Mouse (Mus musculus): ENCODE data around the gene Zfp961. TPM values are rescaled to one million over a fixed set of nuclear protein-coding genes. Genes with fewer than 3 reads are reported as not detected.
A peak's percentile ranks its signal among the peaks of the same experiment; 100 is the strongest.
"Not testable (repeated sequence)": the region's sequence is repeated elsewhere in the genome, so short reads cannot be mapped to it uniquely, and the experiment has no call there.

Zfp961 gene
- total RNA-seq (2021): 10 to 100 TPM; 12.6 to 13.8 TPM
- long read RNA-seq, experiment 1, partial matches to known transcripts: 0 of 3 reads
- long read RNA-seq, experiment 1, other reads (novel, unspliced or antisense): 0 of 3 reads
- long read RNA-seq, experiment 2, partial matches to known transcripts: 1 of 7 reads
- long read RNA-seq, experiment 2, other reads (novel, unspliced or antisense): 1 of 7 reads

GRCm38 (mm10) chr8:71950482-71951221 lies at the start of gene Zfp961:
Gene Zfp961, plus strand, starts transcription at chr8:71951038.
- peak; percentile 98 to 100 for DNase-seq (ENCODE audit: low spot score in 2 of 2)
- intact Hi-C loops (cut with DNase I): no loop called here

DNA sequence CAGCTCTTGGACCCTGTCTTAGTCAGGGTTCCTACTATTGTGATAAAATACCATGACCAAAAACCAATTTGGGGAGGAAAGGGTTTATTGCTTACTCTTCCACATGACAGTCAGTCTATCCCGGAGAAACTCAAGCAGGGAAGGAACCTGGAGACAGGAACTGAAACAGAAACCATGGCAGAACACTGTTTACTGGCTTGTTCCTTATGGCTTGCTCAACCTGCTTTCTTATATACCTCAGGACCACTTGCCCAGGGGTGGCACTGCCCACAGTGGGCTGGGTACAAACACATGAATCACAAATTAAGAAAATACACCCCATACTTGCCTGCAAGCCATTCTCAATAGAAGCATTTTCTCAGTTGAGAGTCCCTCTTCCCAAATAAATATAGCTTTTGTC lies 47.8 kb upstream of the Zfp961 start:
- intact Hi-C loops (cut with DNase I); DNase-seq (ENCODE audit: low spot score in 2 of 2): not testable (repeated sequence)

DNA sequence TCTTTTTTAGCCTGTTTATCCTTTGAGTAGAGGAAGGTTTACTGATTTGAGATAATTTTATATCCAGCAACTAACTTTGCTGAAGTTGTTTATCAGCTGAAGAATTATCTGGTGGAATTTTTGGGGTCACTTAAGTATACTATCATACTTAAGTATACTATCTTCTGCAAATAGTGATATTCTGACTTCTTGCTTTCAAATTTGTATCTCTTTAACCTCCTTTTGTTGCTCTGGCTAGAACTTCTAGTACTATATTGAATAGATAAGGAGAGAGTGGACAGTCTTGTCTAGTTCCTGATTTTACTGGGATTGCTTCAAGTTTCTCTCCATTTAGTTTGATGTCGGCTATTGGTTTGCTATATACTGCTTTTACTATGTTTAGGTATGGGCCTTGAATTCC lies 44.0 kb upstream of the Zfp961 start:
- intact Hi-C loops (cut with DNase I): no loop called here
- DNase-seq (ENCODE audit: low spot score in 2 of 2): no peak

- peak in 1 of 2 experiments; percentile 3 for DNase-seq (ENCODE audit: low spot score in 2 of 2)
- intact Hi-C loops (cut with DNase I): no loop called here
Observed at GRCm38 (mm10) chr8:71907798-71908257, 43.0 kb upstream of the Zfp961 start.

- intact Hi-C loops (cut with DNase I): no loop called here
- peak; percentile 87 to 88 for DNase-seq (ENCODE audit: low spot score in 2 of 2)
Observed at GRCm38 (mm10) chr8:71908309-71909261, 42.3 kb upstream of the Zfp961 start, which contains the start of the genes Zfp882 and Zfp617. Gene Zfp882, plus strand, starts transcription at chr8:71908608. Gene Zfp617, plus strand, starts transcription at chr8:71908635.

DNA sequence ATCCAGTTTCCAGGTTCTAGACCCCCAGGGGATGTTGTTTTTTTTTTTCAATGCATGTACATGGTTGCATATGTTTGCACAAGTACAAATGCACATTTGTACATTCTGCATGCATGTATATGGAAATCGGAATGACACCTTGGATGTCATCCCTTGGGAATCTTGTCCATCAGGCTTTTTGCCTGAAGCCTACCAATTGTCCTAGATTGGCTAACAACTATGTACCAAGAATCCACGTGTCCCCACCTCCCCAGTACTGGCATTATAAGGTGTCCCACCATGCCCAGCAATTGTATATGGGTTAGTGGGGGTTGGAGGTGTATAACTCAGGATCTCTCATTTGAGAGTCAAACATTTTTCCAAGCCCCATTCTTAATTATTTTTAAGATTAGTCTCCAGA lies 38.6 kb upstream of the Zfp961 start:
- no peak for DNase-seq (ENCODE audit: low spot score in 2 of 2)
- intact Hi-C loops (cut with DNase I): no loop called here

DNA sequence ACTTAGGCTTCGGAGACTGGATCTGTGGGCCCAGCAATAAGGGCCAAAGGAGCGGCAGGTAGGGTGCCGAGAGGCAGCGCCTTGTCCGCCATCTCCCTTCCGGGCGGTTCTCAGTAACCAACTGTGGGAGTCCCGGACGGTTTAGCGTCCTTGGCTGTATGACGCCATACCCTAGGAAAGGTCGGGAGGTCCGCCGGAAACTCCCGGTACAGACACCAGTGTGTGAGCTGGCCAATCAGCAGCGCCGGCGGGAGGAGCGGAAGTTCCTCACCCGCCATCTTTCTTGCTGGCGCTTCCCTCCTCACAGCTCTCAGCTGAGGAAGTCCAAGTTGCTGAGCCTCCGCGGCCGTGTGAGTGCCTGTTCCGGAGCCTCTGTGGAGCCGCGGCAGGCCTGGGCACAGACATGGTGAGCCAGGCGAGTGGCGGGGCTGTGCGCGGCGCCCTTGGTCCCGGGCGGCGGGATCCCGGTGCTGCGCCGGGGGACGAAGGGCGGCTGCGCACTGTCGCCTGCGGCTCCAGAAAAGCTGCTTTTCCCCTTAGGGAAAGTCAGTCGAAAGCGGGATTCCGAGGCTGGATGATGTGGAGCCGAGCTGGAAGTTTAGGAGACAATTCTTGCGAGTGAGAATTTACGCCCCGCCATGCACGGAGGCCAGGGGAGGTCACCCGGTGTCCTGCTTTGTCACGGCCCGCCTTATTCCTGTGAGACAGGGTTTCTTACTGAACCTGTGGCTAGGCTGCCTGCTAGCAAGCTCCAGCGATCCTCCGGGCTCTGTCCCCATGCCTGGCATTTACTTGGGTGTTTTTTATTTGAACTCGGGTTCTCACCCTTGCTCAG lies 28.1 kb upstream of the Zfp961 start:
- intact Hi-C loops (cut with DNase I): no loop called here
- peak; percentile 96 for DNase-seq (ENCODE audit: low spot score in 2 of 2)

DNA sequence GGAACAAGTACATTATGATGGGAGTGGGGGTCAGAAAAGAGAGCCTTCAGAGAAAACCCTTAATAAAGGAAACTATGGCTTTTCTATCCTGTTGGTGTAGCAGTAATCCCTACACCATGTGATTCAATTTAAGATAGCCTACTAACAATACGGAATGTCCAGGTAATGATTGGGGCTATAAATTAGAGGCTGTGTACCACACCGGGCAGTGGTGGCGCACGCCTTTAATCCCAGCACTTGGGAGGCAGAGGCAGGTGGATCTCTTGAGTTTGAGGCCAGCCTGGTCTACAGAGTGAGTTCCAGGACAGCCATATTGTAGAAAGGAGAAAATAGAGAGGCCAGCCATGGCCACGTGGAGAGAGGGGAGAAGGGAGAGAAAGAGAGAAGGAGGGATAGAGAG lies 25.0 kb upstream of the Zfp961 start:
- DNase-seq (ENCODE audit: low spot score in 2 of 2): no peak
- intact Hi-C loops (cut with DNase I): no loop called here

DNA sequence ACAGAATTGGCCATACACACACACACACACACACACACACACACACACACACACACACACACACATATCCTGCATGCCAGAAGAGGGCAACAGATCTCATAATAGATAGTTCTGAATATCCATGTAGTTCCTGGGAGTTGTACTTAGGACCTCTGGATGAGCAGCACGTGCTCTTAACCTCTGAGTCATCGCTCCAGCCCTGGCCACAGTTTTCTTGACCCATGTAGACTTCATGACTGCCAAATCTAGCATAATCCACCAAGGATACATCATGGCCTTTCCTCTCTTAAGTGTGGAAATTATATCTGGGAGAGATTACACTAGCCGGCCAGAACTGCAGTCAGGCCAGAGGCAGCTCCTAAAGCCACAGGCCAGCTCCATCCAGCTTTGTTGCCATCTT lies 24.3 kb upstream of the Zfp961 start:
- DNase-seq (ENCODE audit: low spot score in 2 of 2): no peak
- intact Hi-C loops (cut with DNase I): no loop called here

- DNase-seq (ENCODE audit: low spot score in 2 of 2): no peak
- intact Hi-C loops (cut with DNase I): no loop called here
Observed at GRCm38 (mm10) chr8:71927779-71928178, 23.1 kb upstream of the Zfp961 start.

DNA sequence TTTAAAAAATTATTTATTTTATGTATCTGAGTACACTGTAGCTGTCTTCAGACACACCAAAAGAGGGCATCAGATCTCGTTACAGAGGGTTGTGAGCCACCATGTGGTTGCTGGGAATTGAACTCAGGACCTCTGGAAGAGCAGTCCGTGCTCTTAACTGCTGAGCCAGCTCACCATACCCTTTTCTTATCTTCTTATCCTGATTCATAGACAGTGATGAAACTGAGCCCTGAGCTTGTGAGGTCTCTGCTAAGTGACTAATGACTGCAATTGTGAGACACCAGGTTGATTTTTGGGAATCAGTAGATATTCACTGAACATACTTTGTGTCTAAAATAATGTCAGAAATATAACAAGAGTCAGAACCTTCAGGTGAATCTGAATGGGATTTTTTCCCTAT lies 12.8 kb upstream of the Zfp961 start:
- intact Hi-C loops (cut with DNase I); DNase-seq (ENCODE audit: low spot score in 2 of 2): not testable (repeated sequence)

GRCm38 (mm10) chr8:71940293-71941208 lies 10.3 kb upstream of the Zfp961 start:
- DNase-seq (ENCODE audit: low spot score in 2 of 2): no peak
- intact Hi-C loops (cut with DNase I): no loop called here

GRCm38 (mm10) chr8:71941776-71942175 lies 9.1 kb upstream of the Zfp961 start:
- no peak for DNase-seq (ENCODE audit: low spot score in 2 of 2)
- intact Hi-C loops (cut with DNase I): no loop called here

DNA sequence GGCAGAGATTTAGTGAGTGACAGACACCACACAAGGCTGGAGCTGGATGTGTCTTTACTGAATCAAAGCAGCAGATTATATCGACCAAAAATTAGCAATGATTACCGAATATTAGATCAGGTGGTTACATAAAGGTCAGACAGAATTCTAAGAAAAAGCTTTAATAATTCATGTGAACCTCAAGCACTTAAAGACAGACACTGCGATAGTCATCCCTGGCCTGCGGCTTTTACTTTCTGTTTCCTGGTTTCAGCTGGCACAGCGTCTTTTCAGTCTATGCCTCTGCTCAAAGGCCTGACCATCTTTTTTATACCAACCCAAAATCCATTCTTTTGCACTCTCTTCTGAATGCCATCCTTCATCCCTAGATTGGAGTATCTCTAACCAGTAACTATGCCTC lies 2.2 kb upstream of the Zfp961 start:
- DNase-seq (ENCODE audit: low spot score in 2 of 2): no peak
- intact Hi-C loops (cut with DNase I): no loop called here

DNA sequence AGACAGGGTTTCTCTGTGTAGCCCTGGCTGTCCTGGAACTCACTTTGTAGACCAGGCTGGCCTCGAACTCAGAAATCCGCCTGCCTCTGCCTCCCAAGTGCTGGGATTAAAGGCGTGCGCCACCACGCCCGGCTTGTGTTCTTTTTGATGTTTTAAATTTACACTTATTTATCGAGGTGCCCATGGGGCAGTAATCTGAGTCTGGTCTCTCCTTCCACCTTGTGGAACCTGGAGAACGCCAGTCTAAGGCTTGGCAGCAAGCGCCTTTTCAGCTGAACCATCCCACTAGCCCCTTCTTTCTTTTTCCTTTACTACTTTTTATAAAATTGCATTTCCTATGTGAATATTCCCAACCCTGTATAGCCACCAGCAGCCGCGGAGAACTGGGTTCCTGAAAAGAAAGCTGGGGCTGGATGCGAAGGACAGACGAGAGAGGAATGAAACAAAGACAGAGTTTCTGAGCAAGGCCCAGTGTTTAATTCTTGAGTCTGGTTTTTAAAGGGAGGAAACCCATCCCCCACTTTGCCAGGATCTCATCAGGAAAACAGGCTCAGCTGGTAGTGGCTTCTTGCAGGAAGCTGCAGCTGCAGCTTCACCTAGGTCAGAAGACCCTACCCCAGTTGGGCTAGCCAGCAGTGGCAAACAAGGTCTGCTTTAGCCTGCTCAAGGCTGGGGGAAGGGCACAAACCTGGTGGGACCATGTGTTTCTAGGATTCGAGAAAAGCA lies 761 bp downstream of the Zfp961 start:
- intact Hi-C loops (cut with DNase I): no loop called here
- DNase-seq (ENCODE audit: low spot score in 2 of 2): peak in 1 of 2 experiments; percentile 6

- intact Hi-C loops (cut with DNase I): no loop called here
- no peak for DNase-seq (ENCODE audit: low spot score in 2 of 2)
Observed at GRCm38 (mm10) chr8:71952489-71952888, 1.7 kb downstream of the Zfp961 start.

DNA sequence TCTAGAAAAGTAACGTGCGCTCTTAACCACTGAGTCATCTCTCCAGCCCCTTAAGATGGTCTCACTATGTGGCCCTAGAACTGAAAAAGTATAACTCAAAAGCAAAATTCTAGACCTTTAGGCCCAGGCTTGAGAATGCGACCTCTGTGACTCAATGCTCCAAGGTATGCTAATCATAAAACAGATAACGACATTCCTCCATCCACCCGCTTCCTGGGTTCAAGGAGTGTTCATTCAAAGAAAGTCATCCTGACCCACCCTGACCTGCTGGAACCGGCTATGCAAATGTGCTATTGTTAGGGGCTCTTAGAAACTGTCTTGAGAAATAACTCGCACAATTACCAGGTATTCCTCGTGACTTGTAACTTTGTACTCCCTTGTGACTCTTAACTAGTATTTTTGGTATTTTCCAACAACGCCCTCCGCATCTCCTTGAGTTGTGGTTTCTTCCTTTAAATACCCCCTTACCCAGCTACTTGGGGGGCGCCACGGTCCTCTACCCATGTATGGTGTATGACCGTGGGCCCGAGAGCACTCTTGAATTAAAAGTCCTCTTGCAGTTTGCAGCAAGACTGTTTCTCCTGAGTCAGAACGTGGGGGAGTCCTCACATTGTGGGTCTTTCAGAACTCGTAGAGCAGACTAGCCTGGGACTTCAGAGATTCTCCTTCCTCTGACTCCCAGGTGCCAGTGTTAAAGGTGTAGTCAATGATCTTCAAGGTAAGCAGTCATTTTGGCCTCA lies 2.3 kb downstream of the Zfp961 start:
- DNase-seq (ENCODE audit: low spot score in 2 of 2); intact Hi-C loops (cut with DNase I): not testable (repeated sequence)

All from left cerebral cortex, postnatal 14 days (tissue).